8 mouse cellular contexts compared by ENCODE assay signal in genomic region chr11:60182116-60182670, GRCm38 (mm10). TPM values are rescaled to one million over a fixed set of nuclear protein-coding genes. Genes with fewer than 3 reads are reported as not detected.
DNase-seq lines count a peak whose midpoint lies in the region; ATAC-seq lines count a peak whose summit lies in the region.

No protein-coding gene starts in this region.

- peak; percentile 85 for DNase-seq in kidney, adult 18-20 months
- DNase-seq in adrenal gland, postnatal 25 days = peak; percentile 35
- DNase-seq in frontal cortex, postnatal 10 days (ENCODE audit: low spot score in 2 of 2) = no peak
- DNase-seq in thymus, postnatal 36 days = no peak

- WGBS in kidney, embryonic 15.5 days = 80% methylated on average over 12 of the region's 12 CpGs
- WGBS in hindbrain, embryonic 12.5 days = 80% methylated on average over 12 of the region's 12 CpGs
- WGBS in midbrain, embryonic 16.5 days = 68% methylated on average over 12 of the region's 12 CpGs

- H3K27me3 ChIP-seq in kidney, embryonic 15.5 days = no peaks in the 10 kb centered on the region
- H3K27me3 ChIP-seq in hindbrain, embryonic 12.5 days = no peaks in the 10 kb centered on the region
- no peaks in the 10 kb centered on the region for H3K27me3 ChIP-seq in midbrain, embryonic 16.5 days (ENCODE audit: control insufficient read depth, insufficient read depth, low read depth, low read length)

- H3K9ac ChIP-seq in kidney, embryonic 15.5 days = no peak overlapping the region
- no peak overlapping the region for H3K9ac ChIP-seq in hindbrain, embryonic 12.5 days
- H3K9ac ChIP-seq in midbrain, embryonic 16.5 days (ENCODE audit: low read depth, low read length) = peak overlapping the region; percentile 54

- H3K36me3 ChIP-seq in kidney, embryonic 15.5 days = peaks cover 28% of the 10 kb centered on the region
- peaks cover 23% of the 10 kb centered on the region for H3K36me3 ChIP-seq in hindbrain, embryonic 12.5 days
- H3K36me3 ChIP-seq in midbrain, embryonic 16.5 days (ENCODE audit: control insufficient read depth, insufficient read depth, low read length) = peaks cover 14% of the 10 kb centered on the region

- H3K4me3 ChIP-seq in kidney, embryonic 15.5 days (replicated peaks) = no peak overlapping the region
- no peak overlapping the region for H3K4me3 ChIP-seq in hindbrain, embryonic 12.5 days
- H3K4me3 ChIP-seq in midbrain, embryonic 16.5 days (ENCODE audit: low read depth, low read length) = no peak overlapping the region

- no peak overlapping the region for H3K4me2 ChIP-seq in kidney, embryonic 15.5 days
- H3K4me2 ChIP-seq in hindbrain, embryonic 12.5 days (replicated peaks) = no peak overlapping the region
- peak overlapping the region; percentile 22; the same call in 1 of the 2 replicates for H3K4me2 ChIP-seq in midbrain, embryonic 16.5 days (ENCODE audit: low read length)

- no peak overlapping the region for H3K27ac ChIP-seq in kidney, embryonic 15.5 days
- peak overlapping the region; percentile 90 for H3K27ac ChIP-seq in hindbrain, embryonic 12.5 days
- peak overlapping the region; percentile 84 for H3K27ac ChIP-seq in midbrain, embryonic 16.5 days (ENCODE audit: low read length)

- no peaks in the 10 kb centered on the region for H3K9me3 ChIP-seq in kidney, embryonic 15.5 days (replicated peaks)
- no peaks in the 10 kb centered on the region for H3K9me3 ChIP-seq in hindbrain, embryonic 12.5 days (replicated peaks)
- H3K9me3 ChIP-seq in midbrain, embryonic 16.5 days (replicated peaks; ENCODE audit: control insufficient read depth, low read length, poor library complexity, severe bottlenecking) = no peaks in the 10 kb centered on the region

- H3K4me1 ChIP-seq in kidney, embryonic 15.5 days = peaks cover 81% of the 10 kb centered on the region
- H3K4me1 ChIP-seq in hindbrain, embryonic 12.5 days = peaks cover 87% of the 10 kb centered on the region
- H3K4me1 ChIP-seq in midbrain, embryonic 16.5 days (ENCODE audit: control insufficient read depth, insufficient read depth, low read length) = peaks cover 72% of the 10 kb centered on the region

- no peak for ATAC-seq in kidney, embryonic 15.5 days (replicated peaks; ENCODE audit: low FRiP score)
- ATAC-seq in hindbrain, embryonic 12.5 days (ENCODE audit: low FRiP score) = no peak
- ATAC-seq in midbrain, embryonic 16.5 days = no peak
- no peak for ATAC-seq in CD4-positive, CD25-positive, alpha-beta regulatory T cell, adult 4 months

RNA-seq across cellular contexts. Expression of gene Srebf1, which starts 40.2 kb away (rescaled TPM):
- polyA plus RNA-seq in kidney, embryonic 15.5 days (2015; fragmentation: Nextera tagmentation; extraction: Ambion mirVana) = 56.3 and 60.0 TPM in 2 replicates
- total RNA-seq in adrenal gland, postnatal 25 days (2021) = 125 and 160 TPM in 2 replicates
- polyA plus RNA-seq in hindbrain, embryonic 12.5 days (2016; fragmentation: Nextera tagmentation; extraction: Ambion mirVana) = 49.2 and 51.9 TPM in 2 replicates
- 31.9 and 34.1 TPM in 2 replicates for polyA plus RNA-seq in midbrain, embryonic 16.5 days (2015; fragmentation: Nextera tagmentation; extraction: Ambion mirVana)
- 10 to 100 TPM; 20.7 to 28.6 TPM for polyA plus RNA-seq in CD4-positive, CD25-positive, alpha-beta regulatory T cell, adult 4 months (2017; shearing (Covaris generic))

Comparison
In these comparisons a context has a peak if more than half of its experiments do, and no peak if none do; other contexts are left out.
1. DNase-seq: peak in kidney, adult 18-20 months (single experiment) and adrenal gland, postnatal 25 days (single experiment); none in frontal cortex, postnatal 10 days (0 of 2) and thymus, postnatal 36 days (0 of 2).